Mouse (Mus musculus) lung, embryonic 14.5 days (tissue): ENCODE data around the gene Kif21b. TPM values are rescaled to one million over a fixed set of nuclear protein-coding genes. Genes with fewer than 3 reads are reported as not detected.

Source experiments
- ATAC-seq: fragments of 200-750 bp; cut with Nextera tagmentation; 2 replicates; pipeline ENCODE4 v1.8.0; 2017; ENCODE audit warnings: mild to moderate bottlenecking, moderate TSS enrichment, moderate library complexity; ENCODE audit not compliant: insufficient read depth
- DNase-seq: peaks from one replicate; pipeline ENCODE4 v3.0.0-alpha.2; 2015
- H3K27ac ChIP-seq: fragments of 300-500 bp; sonication (generic); 2 replicates; pipeline ENCODE4 v1.5.1; 2014; ENCODE audit warnings: low read depth, mild to moderate bottlenecking, moderate library complexity
- H3K27me3 ChIP-seq: fragments of 300-500 bp; sonication (generic); 2 replicates; pipeline ENCODE4 v1.6.1; 2014; ENCODE audit warnings: low read length, control low read depth; ENCODE audit not compliant: insufficient read depth
- H3K36me3 ChIP-seq: fragments of 300-500 bp; sonication (generic); 2 replicates; pipeline ENCODE4 v1.6.1; 2014; ENCODE audit warnings: control low read depth; ENCODE audit not compliant: insufficient read depth
- H3K4me1 ChIP-seq: fragments of 300-500 bp; sonication (generic); 2 replicates; pipeline ENCODE4 v1.6.1; 2014; ENCODE audit warnings: antibody characterized with exemption, control low read depth; ENCODE audit not compliant: insufficient read depth
- H3K4me2 ChIP-seq: fragments of 300-500 bp; sonication (generic); 2 replicates; pipeline ENCODE4 v1.6.1; 2014; ENCODE audit warnings: mild to moderate bottlenecking
- H3K4me3 ChIP-seq: fragments of 300-500 bp; sonication (generic); 2 replicates; pipeline ENCODE4 v1.5.1; 2014; ENCODE audit warnings: low read depth, low read length
- H3K9ac ChIP-seq: fragments of 300-500 bp; sonication (generic); 2 replicates; pipeline ENCODE4 v1.6.1; 2014
- H3K9me3 ChIP-seq: fragments of 300-500 bp; sonication (generic); 2 replicates; pipeline ENCODE4 v1.6.1; 2016; ENCODE audit warnings: low read depth, low read length, control low read depth
- CTCF ChIP-seq: IDR thresholded peaks from 2 replicates; pipeline ENCODE4 v1.5.1; 2016; ENCODE audit warnings: antibody characterized with exemption, low read depth
- WGBS: fragments of 180-500 bp; shearing (Covaris S2); extraction: QIAGEN DNeasy Blood & Tissue Kit; methylation state at CpG from one replicate; pipeline ENCODE4 v1.1.7; 2014; 5-methylcytosine and 5-hydroxymethylcytosine counted together
- polyA plus RNA-seq: library from polyadenylated mRNA; unstranded; fragments of >200 nt; fragmentation: Nextera tagmentation; extraction: Ambion mirVana; gene quantifications from 2 replicates; pipeline ENCODE4 v1.2.1, GENCODE M21; 2014

Kif21b gene
- polyA plus RNA-seq, 1 experiment from 2014 or later: 4.1 TPM

- WGBS: 36% methylated on average over 1 of the region's 1 CpGs
- H3K4me2 ChIP-seq: no peak overlapping the region
These were observed 11.0 kb upstream of the Kif21b start for GRCm38 (mm10) chr1:136120263-136120603.

GRCm38 (mm10) chr1:136120785-136121184, 10.4 kb upstream of the Kif21b start:
- TF ChIP-seq CTCF: no peak
- ATAC-seq (no peak), DNase-seq (no peak)
- Histone ChIP-seq H3K27me3 (no peaks in the 10 kb centered on the region), H3K36me3 (no peaks in the 10 kb centered on the region), H3K4me1 (no peaks in the 10 kb centered on the region), H3K9me3 (no peaks in the 10 kb centered on the region), H3K4me2 (no peak overlapping the region), H3K27ac (no peak overlapping the region), H3K9ac (no peak overlapping the region), H3K4me3 (no peak overlapping the region)
- WGBS: 45% methylated on average over 6 of the region's 6 CpGs

More at GRCm38 (mm10) chr1:136120263-136120603, 11.0 kb upstream of the Kif21b start:
- H3K9me3 ChIP-seq: no peaks in the 10 kb centered on the region
- no peak overlapping the region for H3K4me3 ChIP-seq
- H3K36me3 ChIP-seq: no peaks in the 10 kb centered on the region
- no peaks in the 10 kb centered on the region for H3K4me1 ChIP-seq
- ATAC-seq: no peak
- TF ChIP-seq CTCF: no peak
- H3K9ac ChIP-seq: no peak overlapping the region
- no peak for DNase-seq
- no peak overlapping the region for H3K27ac ChIP-seq
- no peaks in the 10 kb centered on the region for H3K27me3 ChIP-seq

GRCm38 (mm10) chr1:136122030-136122429, 9.2 kb upstream of the Kif21b start:
- no peaks in the 10 kb centered on the region for H3K27me3 ChIP-seq
- H3K9me3 ChIP-seq: no peaks in the 10 kb centered on the region
- no peak for TF ChIP-seq CTCF
- DNase-seq (no peak), ATAC-seq (no peak)
- no peak overlapping the region for H3K27ac ChIP-seq
- H3K4me3 ChIP-seq: no peak overlapping the region
- no peak overlapping the region for H3K9ac ChIP-seq
- no peaks in the 10 kb centered on the region for H3K36me3 ChIP-seq
- H3K4me1 ChIP-seq: peaks cover 6% of the 10 kb centered on the region; the same call in 1 of the 2 replicates
- 78% methylated on average over 8 of the region's 8 CpGs for WGBS
- H3K4me2 ChIP-seq: no peak overlapping the region

GRCm38 (mm10) chr1:136126159-136126765, 4.9 kb upstream of the Kif21b start:
- no peak overlapping the region for H3K9ac ChIP-seq
- 63% methylated on average over 10 of the region's 10 CpGs for WGBS
- H3K4me1 ChIP-seq: peaks cover 34% of the 10 kb centered on the region
- H3K27me3 ChIP-seq: no peaks in the 10 kb centered on the region
- H3K9me3 ChIP-seq: no peaks in the 10 kb centered on the region
- H3K4me3 ChIP-seq: no peak overlapping the region
- DNase-seq (no peak), ATAC-seq (no peak)
- no peak overlapping the region for H3K27ac ChIP-seq
- no peaks in the 10 kb centered on the region for H3K36me3 ChIP-seq
- H3K4me2 ChIP-seq: no peak overlapping the region
- no peak for TF ChIP-seq CTCF

- TF ChIP-seq CTCF: no peak
- Histone ChIP-seq H3K9me3 (no peaks in the 10 kb centered on the region), H3K27ac (peak overlapping the region; percentile 71), H3K4me1 (peaks cover 35% of the 10 kb centered on the region), H3K9ac (no peak overlapping the region), H3K4me2 (no peak overlapping the region), H3K4me3 (no peak overlapping the region), H3K27me3 (no peaks in the 10 kb centered on the region), H3K36me3 (no peaks in the 10 kb centered on the region)
- 37% methylated on average over 10 of the region's 10 CpGs for WGBS
- ATAC-seq (peak; percentile 21; the same call in 1 of the 2 replicates), DNase-seq (peak; percentile 86)
These were observed 4.3 kb upstream of the Kif21b start for GRCm38 (mm10) chr1:136126895-136127294.

GRCm38 (mm10) chr1:136127856-136128255, 3.3 kb upstream of the Kif21b start:
- ATAC-seq (no peak), DNase-seq (peak; percentile 61)
- Histone ChIP-seq H3K9ac (no peak overlapping the region), H3K36me3 (no peaks in the 10 kb centered on the region), H3K4me1 (peaks cover 44% of the 10 kb centered on the region), H3K4me2 (no peak overlapping the region), H3K4me3 (no peak overlapping the region), H3K27ac (peak overlapping the region; percentile 65), H3K9me3 (no peaks in the 10 kb centered on the region), H3K27me3 (no peaks in the 10 kb centered on the region)
- no peak for TF ChIP-seq CTCF
- 41% methylated on average over 3 of the region's 3 CpGs for WGBS

GRCm38 (mm10) chr1:136128416-136128815, 2.8 kb upstream of the Kif21b start:
- WGBS: 22% methylated on average over 5 of the region's 5 CpGs

More at GRCm38 (mm10) chr1:136128416-136128815, 2.8 kb upstream of the Kif21b start:
- Histone ChIP-seq H3K4me1 (peaks cover 49% of the 10 kb centered on the region), H3K27ac (peak overlapping the region; percentile 65), H3K27me3 (no peaks in the 10 kb centered on the region), H3K9me3 (no peaks in the 10 kb centered on the region), H3K9ac (no peak overlapping the region), H3K36me3 (no peaks in the 10 kb centered on the region), H3K4me3 (no peak overlapping the region), H3K4me2 (no peak overlapping the region)
- DNase-seq (peak; percentile 49), ATAC-seq (no peak)
- TF ChIP-seq CTCF: no peak
